8 mouse cellular contexts compared by ENCODE assay signal in the genomic region with DNA sequence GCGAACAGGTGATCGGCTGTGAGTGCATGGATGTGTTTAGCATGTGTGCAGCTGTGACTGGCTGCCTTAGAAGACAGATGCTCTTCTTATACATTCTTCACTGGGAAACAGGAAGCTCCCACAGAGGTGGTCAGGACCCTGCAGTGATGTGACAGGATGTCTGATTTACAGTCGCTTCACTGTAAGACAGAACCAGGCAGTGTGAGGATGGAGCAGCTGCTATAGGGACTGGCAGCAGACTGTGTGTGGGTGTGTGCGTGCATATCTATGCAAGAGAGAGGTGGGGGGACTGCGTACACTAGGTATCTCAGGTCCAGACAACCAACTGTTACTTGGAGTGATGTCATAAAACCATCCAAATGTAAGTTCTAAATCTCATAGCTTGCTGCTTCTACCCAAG.
A peak's percentile ranks its signal among the peaks of the same experiment; 100 is the strongest.
DNase-seq lines count a peak whose midpoint lies in the region; ATAC-seq lines count a peak whose summit lies in the region.

No protein-coding gene starts in this region.

- DNase-seq in cerebellum, postnatal 14 days, result no peak
- no peak for DNase-seq in midbrain, embryonic 11.5 days (ENCODE audit: low spot score, missing footprints)
- DNase-seq in midbrain, embryonic 10.5 days (ENCODE audit: low spot score), result no peak
- DNase-seq in layer of hippocampus, postnatal 36 days, result peak; percentile 53 to 56
- peak; percentile 75 to 87 for DNase-seq in right cerebral cortex, postnatal 10 days (ENCODE audit: low spot score in 2 of 2)
- no peak for DNase-seq in urinary bladder, postnatal 25 days (ENCODE audit: low spot score)
- DNase-seq in T-cell, adult 2 months (ENCODE audit: low spot score), result no peak

- no peak overlapping the region for H3K4me2 ChIP-seq in midbrain, embryonic 11.5 days

- no peak overlapping the region for H3K4me3 ChIP-seq in midbrain, embryonic 11.5 days (ENCODE audit: low read depth, low read length)
- H3K4me3 ChIP-seq in midbrain, embryonic 10.5 days, result no peak overlapping the region

- ATAC-seq in cerebellum, adult (ENCODE audit: insufficient number of reproducible peaks, low FRiP score, low TSS enrichment), result 0 out of 2 replicates have a peak, but pooled peaks have one; percentile 34
- 0 out of 2 replicates have a peak, but pooled peaks have one; percentile 44 for ATAC-seq in midbrain, embryonic 11.5 days (ENCODE audit: low FRiP score)

- no peaks in the 10 kb centered on the region for H3K27me3 ChIP-seq in midbrain, embryonic 11.5 days (ENCODE audit: control insufficient read depth, insufficient read depth, low read length)
- H3K27me3 ChIP-seq in midbrain, embryonic 10.5 days (ENCODE audit: low read depth, poor library complexity, severe bottlenecking), result no peaks in the 10 kb centered on the region

- no peaks in the 10 kb centered on the region for H3K9me3 ChIP-seq in midbrain, embryonic 11.5 days (ENCODE audit: control insufficient read depth, low read length)
- H3K9me3 ChIP-seq in midbrain, embryonic 10.5 days (replicated peaks), result no peaks in the 10 kb centered on the region

- H3K4me1 ChIP-seq in midbrain, embryonic 11.5 days (ENCODE audit: control insufficient read depth, insufficient read depth, low read length), result no peaks in the 10 kb centered on the region
- H3K4me1 ChIP-seq in midbrain, embryonic 10.5 days, result peaks cover 7% of the 10 kb centered on the region; the same call in 1 of the 2 replicates

- no peak overlapping the region for H3K9ac ChIP-seq in midbrain, embryonic 11.5 days (ENCODE audit: low read length)

- H3K27ac ChIP-seq in midbrain, embryonic 11.5 days (ENCODE audit: low read depth, low read length), result no peak overlapping the region
- no peak overlapping the region for H3K27ac ChIP-seq in midbrain, embryonic 10.5 days (replicated peaks)

- WGBS in midbrain, embryonic 11.5 days, result 86% methylated on average over 5 of the region's 5 CpGs
- 89% methylated on average over 5 of the region's 5 CpGs for WGBS in midbrain, embryonic 10.5 days

- no peaks in the 10 kb centered on the region for H3K36me3 ChIP-seq in midbrain, embryonic 11.5 days (ENCODE audit: control insufficient read depth, insufficient read depth, low read length)
- no peaks in the 10 kb centered on the region for H3K36me3 ChIP-seq in midbrain, embryonic 10.5 days

Comparison
In these comparisons a context has a peak if more than half of its experiments do, and no peak if none do; other contexts are left out.
1. DNase-seq: peak in layer of hippocampus, postnatal 36 days (2 of 2) and right cerebral cortex, postnatal 10 days (2 of 2); none in cerebellum, postnatal 14 days (0 of 2), midbrain, embryonic 11.5 days (single experiment), midbrain, embryonic 10.5 days (single experiment), urinary bladder, postnatal 25 days (single experiment) and T-cell, adult 2 months (single experiment).